Mouse (Mus musculus) forebrain, embryonic 12.5 days (tissue): ENCODE measurements around the gene Kif21b. TPM values are rescaled to one million over a fixed set of nuclear protein-coding genes. Genes with fewer than 3 reads are reported as not detected.
A peak's percentile ranks its signal among the peaks of the same experiment; 100 is the strongest.

Experiments
- ATAC-seq: fragments of 200-750 bp; cut with Nextera tagmentation; 2 replicates; pipeline ENCODE4 v1.8.0; 2017; ENCODE audit warnings: moderate TSS enrichment; ENCODE audit not compliant: low FRiP score
- H3K27ac ChIP-seq: fragments of 300-500 bp; sonication (generic); 2 replicates; pipeline ENCODE4 v1.5.1; 2016; ENCODE audit warnings: mild to moderate bottlenecking
- H3K27me3 ChIP-seq: fragments of 300-500 bp; sonication (generic); 2 replicates; pipeline ENCODE4 v1.6.1; 2016; ENCODE audit warnings: mild to moderate bottlenecking
- H3K36me3 ChIP-seq: fragments of 300-500 bp; sonication (generic); replicated peaks from 2 replicates; pipeline ENCODE4 v1.6.1; 2016; ENCODE audit warnings: mild to moderate bottlenecking
- H3K4me1 ChIP-seq: fragments of 300-500 bp; sonication (generic); 2 replicates; pipeline ENCODE4 v1.6.1; 2016
- H3K4me2 ChIP-seq: fragments of 300-500 bp; sonication (generic); 2 replicates; pipeline ENCODE4 v1.6.1; 2016; ENCODE audit warnings: mild to moderate bottlenecking, moderate library complexity
- H3K4me3 ChIP-seq: fragments of 300-500 bp; sonication (generic); replicated peaks from 2 replicates; pipeline ENCODE4 v1.5.1; 2016; ENCODE audit warnings: mild to moderate bottlenecking
- H3K9ac ChIP-seq: fragments of 300-500 bp; sonication (generic); 2 replicates; pipeline ENCODE4 v1.6.1; 2016; ENCODE audit warnings: mild to moderate bottlenecking
- H3K9me3 ChIP-seq: fragments of 300-500 bp; sonication (generic); 2 replicates; pipeline ENCODE4 v1.6.1; 2016
- WGBS: fragments of 180-500 bp; shearing (Covaris S2); methylation state at CpG from one replicate; pipeline ENCODE4 v1.1.7; 2016; 5-methylcytosine and 5-hydroxymethylcytosine counted together
- polyA plus RNA-seq: library from polyadenylated mRNA; unstranded; fragments of >200 nt; fragmentation: Nextera tagmentation; extraction: Ambion mirVana; gene quantifications from 2 replicates; pipeline ENCODE4 v1.2.1, GENCODE M21; 2016

The Kif21b gene
- polyA plus RNA-seq, 1 experiment from 2014 or later, result 47.7 TPM

GRCm38 (mm10) chr1:136165436-136165835, 34.2 kb downstream of the Kif21b start:
- ATAC-seq, result peak; percentile 32; the same call in 1 of the 2 replicates
- no peaks in the 10 kb centered on the region for H3K9me3 ChIP-seq
- no peak overlapping the region for H3K4me2 ChIP-seq
- no peak overlapping the region for H3K9ac ChIP-seq
- peaks cover 82% of the 10 kb centered on the region for H3K36me3 ChIP-seq
- H3K4me3 ChIP-seq, result no peak overlapping the region
- WGBS, result 60% methylated on average over 2 of the region's 2 CpGs
- no peak overlapping the region for H3K27ac ChIP-seq
- no peaks in the 10 kb centered on the region for H3K27me3 ChIP-seq
- peaks cover 6% of the 10 kb centered on the region; the same call in 1 of the 2 replicates for H3K4me1 ChIP-seq

- WGBS, result 76% methylated on average over 8 of the region's 8 CpGs
- Histone ChIP-seq H3K4me1 (peaks cover 7% of the 10 kb centered on the region; the same call in 1 of the 2 replicates), H3K4me2 (no peak overlapping the region), H3K9ac (no peak overlapping the region), H3K36me3 (peaks cover 80% of the 10 kb centered on the region), H3K4me3 (no peak overlapping the region), H3K9me3 (no peaks in the 10 kb centered on the region), H3K27me3 (0 out of 2 replicates have a peak, but pooled peaks cover 1% of the 10 kb centered on the region), H3K27ac (no peak overlapping the region)
- ATAC-seq, result no peak
These were observed 36.5 kb downstream of the Kif21b start for GRCm38 (mm10) chr1:136167657-136168056.

GRCm38 (mm10) chr1:136170109-136170508, 38.9 kb downstream of the Kif21b start:
- Histone ChIP-seq H3K36me3 (peaks cover 75% of the 10 kb centered on the region), H3K4me3 (no peak overlapping the region), H3K4me2 (no peak overlapping the region), H3K4me1 (peaks cover 31% of the 10 kb centered on the region), H3K27ac (no peak overlapping the region), H3K9ac (no peak overlapping the region), H3K27me3 (0 out of 2 replicates have a peak, but pooled peaks cover 6% of the 10 kb centered on the region), H3K9me3 (no peaks in the 10 kb centered on the region)
- WGBS, result 9% methylated on average over 5 of the region's 5 CpGs
- peak; percentile 66 for ATAC-seq

GRCm38 (mm10) chr1:136172696-136173095, 41.5 kb downstream of the Kif21b start:
- 82% methylated on average over 12 of the region's 12 CpGs for WGBS
- Histone ChIP-seq H3K4me3 (no peak overlapping the region), H3K9ac (no peak overlapping the region), H3K27me3 (0 out of 2 replicates have a peak, but pooled peaks cover 6% of the 10 kb centered on the region), H3K4me2 (no peak overlapping the region), H3K36me3 (peaks cover 73% of the 10 kb centered on the region), H3K27ac (no peak overlapping the region), H3K4me1 (peaks cover 28% of the 10 kb centered on the region), H3K9me3 (no peaks in the 10 kb centered on the region)
- no peak for ATAC-seq

GRCm38 (mm10) chr1:136174101-136174606, 43.0 kb downstream of the Kif21b start:
- Histone ChIP-seq H3K9me3 (no peaks in the 10 kb centered on the region), H3K4me2 (no peak overlapping the region), H3K27me3 (0 out of 2 replicates have a peak, but pooled peaks cover 6% of the 10 kb centered on the region), H3K4me3 (no peak overlapping the region), H3K9ac (no peak overlapping the region), H3K4me1 (peaks cover 28% of the 10 kb centered on the region), H3K36me3 (peaks cover 64% of the 10 kb centered on the region), H3K27ac (0 out of 2 replicates have a peak overlapping the region, but pooled peaks have one; percentile 2)
- 0 out of 2 replicates have a peak, but pooled peaks have one; percentile 5 for ATAC-seq
- WGBS, result 16% methylated on average over 13 of the region's 13 CpGs

- 39% methylated on average over 6 of the region's 6 CpGs for WGBS
These were observed 44.0 kb downstream of the Kif21b start for GRCm38 (mm10) chr1:136175183-136175582.

GRCm38 (mm10) chr1:136177085-136177484, 45.9 kb downstream of the Kif21b start:
- 0 out of 2 replicates have a peak, but pooled peaks cover 6% of the 10 kb centered on the region for H3K27me3 ChIP-seq
- H3K4me2 ChIP-seq, result no peak overlapping the region
- no peak overlapping the region for H3K4me3 ChIP-seq
- no peak overlapping the region for H3K9ac ChIP-seq
- ATAC-seq, result no peak
- H3K4me1 ChIP-seq, result peaks cover 29% of the 10 kb centered on the region
- H3K9me3 ChIP-seq, result no peaks in the 10 kb centered on the region
- H3K36me3 ChIP-seq, result peaks cover 47% of the 10 kb centered on the region
- H3K27ac ChIP-seq, result no peak overlapping the region
- WGBS, result 94% methylated on average over 2 of the region's 2 CpGs

More at GRCm38 (mm10) chr1:136175183-136175582, 44.0 kb downstream of the Kif21b start:
- Histone ChIP-seq H3K27ac (no peak overlapping the region), H3K4me2 (no peak overlapping the region), H3K4me1 (peaks cover 29% of the 10 kb centered on the region), H3K36me3 (peaks cover 61% of the 10 kb centered on the region), H3K9ac (no peak overlapping the region), H3K27me3 (0 out of 2 replicates have a peak, but pooled peaks cover 6% of the 10 kb centered on the region), H3K4me3 (no peak overlapping the region), H3K9me3 (no peaks in the 10 kb centered on the region)
- ATAC-seq, result no peak

GRCm38 (mm10) chr1:136178741-136179140, 47.6 kb downstream of the Kif21b start:
- 85% methylated on average over 6 of the region's 6 CpGs for WGBS

GRCm38 (mm10) chr1:136179511-136180001, 48.4 kb downstream of the Kif21b start:
- no peak overlapping the region for H3K27ac ChIP-seq
- WGBS, result 81% methylated on average over 2 of the region's 2 CpGs
- peaks cover 24% of the 10 kb centered on the region for H3K36me3 ChIP-seq

More at GRCm38 (mm10) chr1:136178741-136179140, 47.6 kb downstream of the Kif21b start:
- Histone ChIP-seq H3K9me3 (no peaks in the 10 kb centered on the region), H3K9ac (no peak overlapping the region), H3K4me1 (peaks cover 17% of the 10 kb centered on the region), H3K27me3 (no peaks in the 10 kb centered on the region), H3K4me2 (no peak overlapping the region), H3K27ac (no peak overlapping the region), H3K4me3 (no peak overlapping the region), H3K36me3 (peaks cover 32% of the 10 kb centered on the region)
- ATAC-seq, result no peak

GRCm38 (mm10) chr1:136190033-136190432, 58.8 kb downstream of the Kif21b start:
- H3K27ac ChIP-seq, result no peak overlapping the region
- no peaks in the 10 kb centered on the region for H3K36me3 ChIP-seq
- H3K4me3 ChIP-seq, result no peak overlapping the region
- no peak overlapping the region for H3K4me2 ChIP-seq
- no peaks in the 10 kb centered on the region for H3K4me1 ChIP-seq
- ATAC-seq, result no peak
- no peaks in the 10 kb centered on the region for H3K9me3 ChIP-seq
- WGBS, result 90% methylated on average over 5 of the region's 5 CpGs
- H3K9ac ChIP-seq, result no peak overlapping the region
- no peaks in the 10 kb centered on the region for H3K27me3 ChIP-seq

More at GRCm38 (mm10) chr1:136179511-136180001, 48.4 kb downstream of the Kif21b start:
- Histone ChIP-seq H3K9ac (no peak overlapping the region), H3K27me3 (no peaks in the 10 kb centered on the region), H3K9me3 (no peaks in the 10 kb centered on the region), H3K4me1 (peaks cover 9% of the 10 kb centered on the region), H3K4me3 (no peak overlapping the region), H3K4me2 (no peak overlapping the region)
- no peak for ATAC-seq

GRCm38 (mm10) chr1:136212803-136213202, 81.6 kb downstream of the Kif21b start, which contains the start of gene Mroh3:
Gene Mroh3, minus strand, starts transcription at chr1:136212828.
- ATAC-seq, result peak; percentile 49
- H3K36me3 ChIP-seq, result peaks cover 40% of the 10 kb centered on the region
- WGBS, result 34% methylated on average over 3 of the region's 3 CpGs

GRCm38 (mm10) chr1:136214304-136214703, 83.1 kb downstream of the Kif21b start:
- Histone ChIP-seq H3K4me1 (no peaks in the 10 kb centered on the region), H3K4me3 (no peak overlapping the region), H3K27ac (no peak overlapping the region), H3K27me3 (no peaks in the 10 kb centered on the region), H3K9me3 (no peaks in the 10 kb centered on the region), H3K4me2 (no peak overlapping the region), H3K9ac (no peak overlapping the region), H3K36me3 (peaks cover 55% of the 10 kb centered on the region)
- no peak for ATAC-seq
- WGBS, result 88% methylated on average over 15 of the region's 15 CpGs

More at GRCm38 (mm10) chr1:136212803-136213202, 81.6 kb downstream of the Kif21b start, which contains the start of gene Mroh3:
- no peak within 1 kb of the TSS for H3K9ac ChIP-seq
- no peak within 1 kb of the TSS for H3K4me3 ChIP-seq
- H3K4me1 ChIP-seq, result no peaks in the 10 kb centered on the region
- H3K4me2 ChIP-seq, result no peak within 1 kb of the TSS
- no peaks in the 10 kb centered on the region for H3K9me3 ChIP-seq
- H3K27ac ChIP-seq, result no peak within 1 kb of the TSS
- H3K27me3 ChIP-seq, result no peaks in the 10 kb centered on the region
